Mouse (Mus musculus) heart, adult 18-20 months (tissue): Measurements from ENCODE around the gene Ulk2. TPM values are rescaled to one million over a fixed set of nuclear protein-coding genes. Genes with fewer than 3 reads are reported as not detected.

Source experiments
- DNase-seq, 2 experiments: peaks; one replicate each; pipeline ENCODE4 v3.0.0; 2021 to 2022; ENCODE audit warnings: mixed read lengths in 1 of 2
- total RNA-seq, 2 experiments: library from RNA; stranded (reverse); gene quantifications; 2 replicates each; pipeline ENCODE4 v1.2.3; 2021

Gene Ulk2
- total RNA-seq, 2 experiments from 2014 or later: 45.9 to 50.7 TPM

GRCm38 (mm10) chr11:61761584-61762407, 93.1 kb downstream of the Ulk2 start, which contains the start of gene Prpsap2:
TSS of gene Prpsap2 (minus strand) at chr11:61762088.
- DNase-seq: peak; percentile 99 to 100

GRCm38 (mm10) chr11:61760518-61760917, 94.4 kb downstream of the Ulk2 start:
- DNase-seq: no peak

GRCm38 (mm10) chr11:61757151-61757550, 97.7 kb downstream of the Ulk2 start:
- no peak for DNase-seq

GRCm38 (mm10) chr11:61751612-61752011, 103.3 kb downstream of the Ulk2 start:
- DNase-seq: peak in 1 of 2 experiments; percentile 23

GRCm38 (mm10) chr11:61747161-61747560, 107.7 kb downstream of the Ulk2 start:
- no peak for DNase-seq

GRCm38 (mm10) chr11:61745781-61746180, 109.1 kb downstream of the Ulk2 start:
- no peak for DNase-seq

GRCm38 (mm10) chr11:61744460-61744859, 110.4 kb downstream of the Ulk2 start:
- no peak for DNase-seq

GRCm38 (mm10) chr11:61743768-61744167, 111.1 kb downstream of the Ulk2 start:
- DNase-seq: no peak

GRCm38 (mm10) chr11:61740500-61740899, 114.4 kb downstream of the Ulk2 start:
- DNase-seq: no peak

GRCm38 (mm10) chr11:61737290-61737689, 117.6 kb downstream of the Ulk2 start:
- no peak for DNase-seq

- no peak for DNase-seq
These were observed 122.2 kb downstream of the Ulk2 start for GRCm38 (mm10) chr11:61732672-61733071.

- DNase-seq: peak; percentile 22 to 50
These were observed 126.8 kb downstream of the Ulk2 start for GRCm38 (mm10) chr11:61728037-61728436.

Other genes starting within 250 kb of the Ulk2 start
- gene Grap, start 201.8 kb downstream of the Ulk2 start, total RNA-seq: 10 to 100 TPM; 12.1 to 13.5 TPM
- gene Fam83g, start 171.0 kb downstream of the Ulk2 start, total RNA-seq: under 1 TPM; 0.25 to 0.33 TPM
- not detected for gene Slc5a10, start 134.2 kb downstream of the Ulk2 start, total RNA-seq
- 1 to 10 TPM; 7.1 to 7.8 TPM for gene Prpsap2, start 93.0 kb downstream of the Ulk2 start, total RNA-seq
- gene Akap10, start 75.2 kb upstream of the Ulk2 start, total RNA-seq: 10 to 100 TPM; 13.9 to 15.1 TPM
- 1 to 10 TPM; 4.7 to 6.1 TPM for gene Specc1, start 101.7 kb upstream of the Ulk2 start, total RNA-seq